Mouse (Mus musculus) CH12.LX (cell line): ENCODE measurements around the gene Ovch2. TPM values are rescaled to one million over a fixed set of nuclear protein-coding genes. Genes with fewer than 3 reads are reported as not detected.

Experiments used
- DNase-seq: peaks from one replicate; pipeline ENCODE4 v3.0.0-alpha.2; 2013; ENCODE audit errors: extremely low read depth
- H3K27ac ChIP-seq: 2 replicates; pipeline ENCODE4 v1.5.1; 2012; ENCODE audit warnings: low read depth, mild to moderate bottlenecking, control low read depth, moderate library complexity; ENCODE audit not compliant: insufficient read depth
- H3K27me3 ChIP-seq: replicated peaks from 2 replicates; pipeline ENCODE3; 2012; ENCODE audit warnings: inconsistent platforms
- H3K36me3 ChIP-seq, 2 experiments: replicated peaks in 1 of 2; 2 replicates each; pipeline versions ENCODE3 to v1.6.1; 2012; ENCODE audit warnings: inconsistent platforms in 1 of 2, low read length in 1 of 2, mild to moderate bottlenecking in 1 of 2, mixed read lengths in 1 of 2, moderate library complexity in 1 of 2; ENCODE audit not compliant: control insufficient read depth in 1 of 2, insufficient read depth in 1 of 2
- H3K4me1 ChIP-seq, 2 experiments: 2 replicates each; pipeline ENCODE4 v1.6.1; 2012; ENCODE audit warnings: inconsistent platforms in 1 of 2, moderate library complexity in 1 of 2; ENCODE audit not compliant: insufficient read depth in 2 of 2, control insufficient read depth in 1 of 2
- H3K4me2 ChIP-seq: 2 replicates; pipeline ENCODE4 v1.6.1; 2012; ENCODE audit warnings: low read depth, mild to moderate bottlenecking, control low read depth; ENCODE audit not compliant: poor library complexity, insufficient read depth, severe bottlenecking
- H3K4me3 ChIP-seq, 3 experiments: fragments of 150-350 bp in 1 of 3; sonication (generic) in 1 of 3; replicated peaks in 1 of 3; 2 replicates each; pipeline versions ENCODE3 to v1.5.1; 2011 to 2012; ENCODE audit warnings: low read depth in 2 of 3, low read length in 2 of 3, mild to moderate bottlenecking in 2 of 3, moderate library complexity in 2 of 3, control low read depth in 1 of 3, improper control_type of control experiment in 1 of 3, inconsistent platforms in 1 of 3, mixed read lengths in 1 of 3; ENCODE audit not compliant: poor library complexity in 1 of 3
- H3K79me2 ChIP-seq: replicated peaks from 2 replicates; pipeline ENCODE4 v1.6.1; 2012; ENCODE audit warnings: mild to moderate bottlenecking, moderate library complexity; ENCODE audit not compliant: control insufficient read depth, poor library complexity, insufficient read depth, severe bottlenecking; ENCODE audit errors: extremely low read depth
- H3K9ac ChIP-seq: 2 replicates; pipeline ENCODE4 v1.6.1; 2012; ENCODE audit warnings: low read depth, mild to moderate bottlenecking, control low read depth, moderate library complexity; ENCODE audit not compliant: insufficient read depth
- H3K9me3 ChIP-seq: replicated peaks from 2 replicates; pipeline ENCODE3; 2012; ENCODE audit warnings: low read length, inconsistent platforms, mixed read lengths
- BHLHE40 ChIP-seq: IDR thresholded peaks from 2 replicates; pipeline ENCODE4 v1.6.1; 2011; ENCODE audit warnings: mild to moderate bottlenecking, low read depth, low read length, improper control_type of control experiment
- CHD1 ChIP-seq: IDR thresholded peaks from 2 replicates; pipeline ENCODE4 v1.6.1; 2012; ENCODE audit warnings: low read depth, low read length, improper control_type of control experiment, inconsistent platforms
- CHD2 ChIP-seq: IDR thresholded peaks from 2 replicates; pipeline ENCODE4 v1.6.1; 2011; ENCODE audit warnings: low read length, improper control_type of control experiment
- E2F4 ChIP-seq: IDR thresholded peaks from 2 replicates; pipeline ENCODE4 v1.6.1; 2011; ENCODE audit warnings: low read depth, low read length, improper control_type of control experiment; ENCODE audit not compliant: insufficient replicate concordance
- ELF1 ChIP-seq: IDR thresholded peaks from 2 replicates; pipeline ENCODE4 v1.6.1; 2014; ENCODE audit warnings: low read depth, mild to moderate bottlenecking, inconsistent platforms, low read length, improper control_type of control experiment
- EP300 ChIP-seq: IDR thresholded peaks from 2 replicates; pipeline ENCODE4 v1.6.1; 2011; ENCODE audit warnings: low read length, improper control_type of control experiment
- ETS1 ChIP-seq: conservative IDR thresholded peaks from 2 replicates; pipeline ENCODE4 v1.6.1; 2012; ENCODE audit warnings: low read depth, mild to moderate bottlenecking, inconsistent platforms, low read length, improper control_type of control experiment, moderate library complexity
- GABPA ChIP-seq: IDR thresholded peaks from 2 replicates; pipeline ENCODE4 v1.6.1; 2012; ENCODE audit warnings: low read depth, low read length, improper control_type of control experiment, inconsistent platforms; ENCODE audit not compliant: insufficient replicate concordance
- HCFC1 ChIP-seq: IDR thresholded peaks from 2 replicates; pipeline ENCODE4 v1.6.1; 2012; ENCODE audit warnings: low read depth, mild to moderate bottlenecking, inconsistent platforms, low read length, improper control_type of control experiment
- IRF4 ChIP-seq: IDR thresholded peaks from 2 replicates; pipeline ENCODE4 v1.6.1; 2014; ENCODE audit warnings: low read depth, mild to moderate bottlenecking, inconsistent platforms, low read length, improper control_type of control experiment
- JUN ChIP-seq: IDR thresholded peaks from 2 replicates; pipeline ENCODE4 v1.6.1; 2011; ENCODE audit warnings: low read depth, mild to moderate bottlenecking, low read length, improper control_type of control experiment, moderate library complexity; ENCODE audit not compliant: insufficient read depth
- JUND ChIP-seq: conservative IDR thresholded peaks from 2 replicates; pipeline ENCODE4 v1.6.1; 2011; ENCODE audit warnings: low read depth, low read length, improper control_type of control experiment
- KAT2A ChIP-seq: IDR thresholded peaks from 2 replicates; pipeline ENCODE4 v1.6.1; 2012; ENCODE audit warnings: low read length, improper control_type of control experiment, inconsistent platforms; ENCODE audit not compliant: insufficient replicate concordance
- MAFK ChIP-seq: IDR thresholded peaks from 2 replicates; pipeline ENCODE4 v1.6.1; 2011; ENCODE audit warnings: low read length, improper control_type of control experiment; ENCODE audit not compliant: insufficient replicate concordance
- MAX ChIP-seq: IDR thresholded peaks from 2 replicates; pipeline ENCODE4 v1.6.1; 2011; ENCODE audit warnings: low read length, improper control_type of control experiment
- MXI1 ChIP-seq: IDR thresholded peaks from 2 replicates; pipeline ENCODE4 v1.6.1; 2011; ENCODE audit warnings: mild to moderate bottlenecking, low read depth, low read length, improper control_type of control experiment
- MYC ChIP-seq: IDR thresholded peaks from 2 replicates; pipeline ENCODE4 v1.6.1; 2011; ENCODE audit warnings: low read depth, mild to moderate bottlenecking, improper control_type of control experiment, low read length
- NELFE ChIP-seq: IDR thresholded peaks from 2 replicates; pipeline ENCODE4 v1.6.1; 2011; ENCODE audit warnings: low read depth, low read length, improper control_type of control experiment
- NRF1 ChIP-seq: IDR thresholded peaks from 2 replicates; pipeline ENCODE4 v1.6.1; 2014; ENCODE audit warnings: low read depth, mild to moderate bottlenecking, inconsistent platforms, low read length, improper control_type of control experiment, moderate library complexity
- PAX5 ChIP-seq: IDR thresholded peaks from 2 replicates; pipeline ENCODE4 v1.6.1; 2012; ENCODE audit warnings: low read length, inconsistent platforms, mixed read lengths
- POLR2AphosphoS2 ChIP-seq: IDR thresholded peaks from 2 replicates; pipeline ENCODE4 v1.6.1; 2011; ENCODE audit warnings: low read depth, low read length, improper control_type of control experiment
- RCOR1 ChIP-seq: conservative IDR thresholded peaks from 2 replicates; pipeline ENCODE4 v1.6.1; 2012; ENCODE audit warnings: low read depth, mild to moderate bottlenecking, inconsistent platforms, low read length, improper control_type of control experiment
- SIN3A ChIP-seq: IDR thresholded peaks from 2 replicates; pipeline ENCODE4 v1.6.1; 2012; ENCODE audit warnings: low read length, improper control_type of control experiment, inconsistent platforms
- SMC3 ChIP-seq: IDR thresholded peaks from 2 replicates; pipeline ENCODE4 v1.6.1; 2011; ENCODE audit warnings: low read depth, low read length, improper control_type of control experiment
- TBP ChIP-seq: conservative IDR thresholded peaks from 2 replicates; pipeline ENCODE4 v1.6.1; 2011; ENCODE audit warnings: low read depth, low read length, improper control_type of control experiment
- TCF12 ChIP-seq: IDR thresholded peaks from 2 replicates; pipeline ENCODE4 v1.6.1; 2014; ENCODE audit warnings: low read depth, mild to moderate bottlenecking, inconsistent platforms, low read length, improper control_type of control experiment
- USF1 ChIP-seq: IDR thresholded peaks from 2 replicates; pipeline ENCODE4 v1.6.1; 2014; ENCODE audit warnings: low read depth, mild to moderate bottlenecking, inconsistent platforms, low read length, improper control_type of control experiment
- USF2 ChIP-seq: conservative IDR thresholded peaks from 2 replicates; pipeline ENCODE4 v1.6.1; 2011; ENCODE audit warnings: low read depth, low read length, improper control_type of control experiment
- ZC3H11A ChIP-seq: IDR thresholded peaks from 2 replicates; pipeline ENCODE4 v1.6.1; 2012; ENCODE audit warnings: low read depth, mild to moderate bottlenecking, inconsistent platforms, low read length, improper control_type of control experiment
- ZKSCAN1 ChIP-seq: IDR thresholded peaks from 2 replicates; pipeline ENCODE4 v1.6.1; 2012; ENCODE audit warnings: low read depth, inconsistent platforms, low read length, improper control_type of control experiment, borderline replicate concordance
- ZMIZ1 ChIP-seq: IDR thresholded peaks from 2 replicates; pipeline ENCODE4 v1.6.1; 2012; ENCODE audit warnings: low read depth, mild to moderate bottlenecking, inconsistent platforms, low read length, improper control_type of control experiment
- ZNF384 ChIP-seq: IDR thresholded peaks from 2 replicates; pipeline ENCODE4 v1.6.1; 2012; ENCODE audit warnings: low read depth, low read length, improper control_type of control experiment, inconsistent platforms
- dilution Hi-C: fragments of 300-500 bp; cut with MboI; formaldehyde crosslinking; loops from 2 replicates; pipeline ENCODE4 v1.14.3; 2020; ENCODE audit warnings: low sequenced_read_pairs; ENCODE audit not compliant: extremely low pct_unique_long_range_greater_than_20kb, extremely low pct_ligation_motif_present
- in situ Hi-C: fragments of 300-500 bp; cut with MboI; formaldehyde crosslinking; loops from 3 replicates; pipeline ENCODE4 v1.14.3; 2019; ENCODE audit warnings: low sequenced_read_pairs, low pct_ligation_motif_present, low pct_unique_long_range_greater_than_20kb, mixed read lengths
- polyA plus RNA-seq: library from polyadenylated mRNA; unstranded; fragments of >175 nt; gene quantifications from 2 replicates; pipeline ENCODE4 v1.2.1, GENCODE M21; 2012; ENCODE audit warnings: low read depth; ENCODE audit not compliant: insufficient read length
- total RNA-seq, 2 experiments: library from RNA; depleted of rRNA; stranded (reverse); fragments of 300-350 nt in 1 of 2; fragments of >200 nt in 1 of 2; gene quantifications; 2 replicates each; pipeline ENCODE4 v1.2.3; 2012 to 2014

Gene Ovch2
- total and polyA plus RNA-seq, 3 experiments = not detected

DNA sequence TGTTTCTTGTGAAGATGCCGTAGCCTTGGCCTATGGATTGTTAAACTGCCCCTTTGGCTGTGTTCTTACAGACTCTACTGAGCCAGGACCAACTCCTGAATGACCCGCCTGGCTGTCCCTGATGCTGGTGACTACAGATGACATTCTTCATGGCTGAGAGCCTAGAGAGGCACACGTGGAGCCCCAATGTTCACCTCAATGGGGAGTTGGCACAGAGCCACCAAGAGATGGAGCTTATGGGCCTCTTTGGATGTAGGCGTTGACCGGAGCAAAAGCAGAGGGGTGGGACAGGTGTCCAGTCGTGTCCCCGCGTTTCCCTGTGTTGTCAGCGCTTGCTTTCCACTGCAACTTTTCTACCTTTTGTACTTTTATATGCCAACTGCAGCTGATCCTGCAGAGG, 53.5 kb downstream of the Ovch2 start:
- Histone ChIP-seq H3K4me1 (peaks cover 32 to 55% of the 10 kb centered on the region in 2 experiments), H3K4me2 (no peak overlapping the region), H3K27me3 (no peaks in the 10 kb centered on the region), H3K9ac (no peak overlapping the region), H3K36me3 (peaks cover 46 to 76% of the 10 kb centered on the region in 2 experiments), H3K27ac (no peak overlapping the region), H3K9me3 (no peaks in the 10 kb centered on the region), H3K79me2 (no peaks in the 10 kb centered on the region), H3K4me3 (no peak overlapping the region)
- no peak for DNase-seq
- dilution Hi-C loops (no loop called here), in situ Hi-C loops (no loop called here)
- TF ChIP-seq BHLHE40 (no peak), RCOR1 (no peak), CHD1 (no peak), NELFE (no peak), GABPA (no peak), POLR2AphosphoS2 (no peak), USF2 (no peak), JUND (no peak), ZC3H11A (no peak)

GRCm38 (mm10) chr7:107746036-107746435, 55.0 kb downstream of the Ovch2 start:
- dilution Hi-C loops (no loop called here), in situ Hi-C loops (no loop called here)
- Histone ChIP-seq H3K4me2 (0 out of 2 replicates have a peak overlapping the region, but pooled peaks have one; percentile 8), H3K36me3 (peaks cover 50 to 81% of the 10 kb centered on the region in 2 experiments), H3K27me3 (no peaks in the 10 kb centered on the region), H3K4me1 (peaks cover 32 to 55% of the 10 kb centered on the region in 2 experiments), H3K9ac (no peak overlapping the region), H3K4me3 (peak overlapping the region in 1 of 3 experiments; percentile 17), H3K27ac (peak overlapping the region; percentile 64), H3K79me2 (no peaks in the 10 kb centered on the region), H3K9me3 (no peaks in the 10 kb centered on the region)
- DNase-seq = peak; percentile 75
- TF ChIP-seq EP300 (peak; percentile 87), NRF1 (no peak), POLR2AphosphoS2 (no peak), ZKSCAN1 (no peak), CHD1 (no peak), E2F4 (no peak), IRF4 (peak; percentile 95), ETS1 (peak; percentile 95), PAX5 (no peak), MXI1 (peak; percentile 61; the same call in 1 of the 2 replicates), HCFC1 (no peak), USF1 (no peak), USF2 (no peak), MAX (peak; percentile 27; the same call in 1 of the 2 replicates), BHLHE40 (peak; percentile 91), TBP (no peak), SMC3 (no peak), ZNF384 (no peak), ELF1 (no peak), GABPA (no peak), MAFK (peak; percentile 46; the same call in 1 of the 2 replicates), MYC (peak; percentile 74), JUND (no peak), CHD2 (no peak), RCOR1 (no peak; the same call in 1 of the 2 replicates), TCF12 (peak; percentile 83), NELFE (no peak), JUN (no peak), SIN3A (peak; percentile 72; the same call in 1 of the 2 replicates), KAT2A (no peak), ZMIZ1 (no peak)
